Mouse (Mus musculus) myocyte (in vitro differentiated cells): ENCODE measurements around the gene Gadd45b.

Experiments
- CEBPB ChIP-seq: IDR thresholded peaks from 2 replicates; pipeline ENCODE4 v1.6.1; 2011; ENCODE audit warnings: mild to moderate bottlenecking, moderate library complexity; ENCODE audit not compliant: poor library complexity, insufficient read depth, severe bottlenecking
- E2F4 ChIP-seq: IDR thresholded peaks from one replicate; pipeline ENCODE4 v1.6.1; 2011; ENCODE audit warnings: mild to moderate bottlenecking, control low read depth, moderate library complexity; ENCODE audit not compliant: insufficient read depth
- MAX ChIP-seq: IDR thresholded peaks from one replicate; pipeline ENCODE4 v1.6.1; 2011; ENCODE audit warnings: low read depth, mild to moderate bottlenecking, control low read depth
- MYOD1 ChIP-seq, 3 experiments: IDR thresholded peaks; one replicate each; pipeline ENCODE4 v1.6.1; 2011; ENCODE audit warnings: control low read depth in 2 of 3, low read depth in 2 of 3, mild to moderate bottlenecking in 2 of 3, moderate library complexity in 1 of 3; ENCODE audit not compliant: insufficient read length in 2 of 3, control insufficient read depth in 1 of 3
- MYOG ChIP-seq, 3 experiments: IDR thresholded peaks; one replicate each; pipeline ENCODE4 v1.6.1; 2011; ENCODE audit warnings: control low read depth in 2 of 3, low read depth in 2 of 3, mild to moderate bottlenecking in 2 of 3; ENCODE audit not compliant: insufficient read length in 2 of 3, control insufficient read depth in 1 of 3, insufficient read depth in 1 of 3
- POLR2A ChIP-seq: IDR thresholded peaks from one replicate; pipeline ENCODE4 v1.6.1; 2011; ENCODE audit warnings: low read depth, mild to moderate bottlenecking, control low read depth, moderate library complexity; ENCODE audit not compliant: insufficient read length
- POLR2AphosphoS2 ChIP-seq: IDR thresholded peaks from one replicate; pipeline ENCODE4 v1.6.1; 2011; ENCODE audit warnings: low read depth, control low read depth; ENCODE audit not compliant: insufficient read length
- TCF12 ChIP-seq: IDR thresholded peaks from one replicate; pipeline ENCODE4 v1.6.1; 2011; ENCODE audit warnings: mild to moderate bottlenecking, control low read depth; ENCODE audit not compliant: poor library complexity, insufficient read depth, severe bottlenecking
- USF1 ChIP-seq: IDR thresholded peaks from one replicate; pipeline ENCODE4 v1.6.1; 2011; ENCODE audit warnings: low read depth, mild to moderate bottlenecking, control low read depth, moderate library complexity

DNA sequence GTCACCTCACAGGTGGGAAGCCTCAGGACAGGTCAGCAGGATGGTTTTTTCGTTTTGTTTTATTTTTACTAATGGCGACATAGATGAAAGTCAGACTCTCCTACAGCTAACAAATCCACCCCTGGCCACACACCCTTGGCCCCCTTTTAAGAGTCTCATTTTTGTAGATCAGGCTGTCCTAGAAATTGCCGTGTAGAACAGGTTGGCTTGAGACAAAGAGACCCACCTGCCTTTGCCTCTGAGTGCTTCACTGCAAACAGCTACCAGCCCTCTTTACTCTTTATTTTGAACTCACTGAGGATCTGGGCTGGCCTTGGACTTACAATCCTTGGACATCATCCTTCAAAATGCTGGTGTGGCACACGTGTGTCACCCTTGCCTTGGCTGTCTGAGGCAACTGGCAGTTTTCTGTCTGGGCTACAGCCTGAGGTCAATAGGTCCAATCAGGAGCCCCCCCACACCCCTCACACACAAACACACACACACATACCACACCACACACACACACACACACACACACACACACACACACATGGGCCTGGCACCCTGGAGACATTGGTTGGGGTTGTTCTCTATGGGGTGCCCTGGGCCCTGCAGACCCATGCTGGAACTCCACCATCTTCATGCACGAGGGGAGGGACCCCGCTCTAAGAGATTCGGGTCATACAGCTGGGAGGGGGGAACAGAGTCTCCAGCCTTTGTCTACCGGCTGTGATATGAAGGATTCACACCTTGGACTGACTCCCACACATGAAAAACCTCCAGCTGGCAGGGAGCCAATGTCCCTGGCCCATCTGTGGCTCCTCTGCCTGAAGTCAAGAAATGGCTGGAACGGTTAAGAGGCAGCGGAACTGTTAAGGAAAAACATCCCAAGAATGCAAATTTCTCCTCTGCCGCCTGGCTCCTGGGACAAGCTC, 42.5 kb downstream of the Gadd45b start:
- TF ChIP-seq POLR2A (no peak), E2F4 (no peak), POLR2AphosphoS2 (no peak), CEBPB (no peak), USF1 (no peak), MYOG (IDR thresholded peaks at IDR 0.05; ENCODE audit: control insufficient read depth in 1 of 3, insufficient read depth in 1 of 3, insufficient read length in 2 of 3, low read depth in 2 of 3) (no peak), TCF12 (no peak), MAX (no peak), MYOD1 (IDR thresholded peaks at IDR 0.05; ENCODE audit: control insufficient read depth in 1 of 3, insufficient read length in 2 of 3, low read depth in 2 of 3) (no peak)
